Mouse (Mus musculus) right cerebral cortex, postnatal 4 days (tissue): ENCODE data around the gene Commd1.
A peak's percentile ranks its signal among the peaks of the same experiment; 100 is the strongest.

Source experiments
- DNase-seq: peaks from one replicate; pipeline ENCODE4 v3.0.0-alpha.2; 2022

Commd1 gene

GRCm38 (mm10) chr11:22883676-22884075 lies 98.5 kb downstream of the Commd1 start:
- no peak for DNase-seq

- DNase-seq: no peak
Measured at GRCm38 (mm10) chr11:22882926-22883325, 99.3 kb downstream of the Commd1 start.

- DNase-seq: no peak
Measured at GRCm38 (mm10) chr11:22880383-22881172, 101.6 kb downstream of the Commd1 start.

DNA sequence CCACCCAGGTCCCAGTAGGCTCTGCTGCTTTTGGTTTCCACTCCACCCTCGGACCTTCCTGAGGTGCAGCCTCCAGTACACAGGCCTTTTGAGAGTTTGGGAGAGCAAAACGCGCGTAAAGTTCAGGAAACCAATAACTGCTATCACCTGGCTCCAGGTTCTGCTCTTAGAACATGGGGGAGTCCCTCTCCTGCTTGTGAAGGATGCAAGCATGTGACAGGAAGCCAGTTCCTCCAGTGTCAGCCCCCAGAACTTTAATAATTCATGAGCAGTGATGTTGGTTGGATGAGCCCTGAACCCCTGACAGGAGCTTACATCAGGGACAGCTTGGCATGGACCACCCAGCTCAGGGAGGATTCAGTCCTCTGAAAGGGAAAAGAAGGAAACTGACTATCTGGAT lies 102.5 kb downstream of the Commd1 start:
- no peak for DNase-seq

DNA sequence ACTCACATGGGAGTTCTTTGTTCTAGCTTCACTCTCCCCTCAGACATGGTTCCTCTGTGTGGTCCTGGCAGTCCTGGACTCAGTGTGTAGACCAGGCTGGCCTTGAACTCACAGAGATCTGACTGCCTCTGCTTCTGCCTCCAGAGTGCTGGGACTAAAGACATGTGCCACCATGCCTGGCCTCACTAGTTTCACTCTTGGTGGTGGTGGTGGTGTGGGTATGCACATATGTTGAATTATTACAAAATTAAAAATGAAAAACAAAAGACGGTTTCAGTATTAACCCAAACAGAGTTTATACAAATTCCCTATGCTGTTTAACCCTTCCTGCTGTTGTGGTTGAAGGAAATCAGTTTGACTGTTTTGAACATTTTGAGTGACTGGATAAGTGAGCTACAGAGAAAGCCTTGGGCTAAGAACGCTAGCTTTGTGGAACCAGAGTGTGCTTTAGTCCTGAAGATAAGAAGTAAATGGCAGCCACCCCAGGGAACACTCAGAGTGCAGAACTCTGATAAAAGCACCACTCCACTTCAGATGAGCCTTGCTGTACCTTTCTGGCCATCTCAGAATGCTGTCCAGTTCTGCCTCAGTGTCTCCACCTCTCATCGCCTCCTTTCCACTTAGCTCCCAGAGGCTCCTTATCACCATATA lies 105.4 kb downstream of the Commd1 start:
- no peak for DNase-seq

DNA sequence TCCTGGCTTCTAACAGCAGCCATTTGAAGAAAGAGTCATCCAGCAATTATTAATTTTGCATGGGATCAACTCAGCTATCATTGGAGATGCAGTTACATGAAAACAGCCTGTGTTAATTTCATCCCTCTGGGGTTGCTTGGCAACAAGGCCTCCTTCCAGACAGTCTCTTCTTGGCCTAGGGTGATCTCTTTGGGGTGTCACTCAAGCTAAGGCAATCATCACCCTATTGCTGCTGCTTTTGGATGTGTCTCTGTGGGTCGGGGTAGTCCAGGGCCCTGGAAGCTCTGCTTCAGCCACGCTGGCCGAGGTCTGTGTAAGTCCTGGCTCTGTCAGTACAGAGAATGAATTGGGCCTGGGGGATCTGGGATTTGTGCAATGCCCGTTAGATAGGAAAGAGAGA lies 106.9 kb downstream of the Commd1 start:
- no peak for DNase-seq

GRCm38 (mm10) chr11:22874747-22875146 lies 107.4 kb downstream of the Commd1 start:
- DNase-seq: no peak

DNA sequence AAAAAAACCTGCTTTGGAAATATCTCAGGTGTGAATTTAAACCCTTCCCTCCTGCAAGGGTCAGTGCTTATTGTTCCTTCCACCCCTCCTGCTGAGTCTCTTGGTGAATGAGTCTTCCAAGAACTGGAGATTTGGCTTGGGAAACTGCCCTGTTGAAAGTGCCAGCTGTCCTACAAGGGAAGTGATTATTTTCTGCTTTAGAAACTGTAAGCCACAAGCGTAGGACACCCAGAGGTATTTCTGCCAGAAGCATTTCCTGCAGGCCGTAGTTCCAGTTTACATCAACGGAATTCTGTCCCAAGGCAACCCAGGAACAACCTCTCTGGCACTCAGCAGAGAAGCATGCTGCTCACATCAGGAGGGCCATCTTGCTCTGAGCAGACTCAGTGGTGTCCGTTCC lies 108.8 kb downstream of the Commd1 start:
- DNase-seq: no peak

GRCm38 (mm10) chr11:22872307-22872680 lies 109.9 kb downstream of the Commd1 start:
- DNase-seq: no peak

DNA sequence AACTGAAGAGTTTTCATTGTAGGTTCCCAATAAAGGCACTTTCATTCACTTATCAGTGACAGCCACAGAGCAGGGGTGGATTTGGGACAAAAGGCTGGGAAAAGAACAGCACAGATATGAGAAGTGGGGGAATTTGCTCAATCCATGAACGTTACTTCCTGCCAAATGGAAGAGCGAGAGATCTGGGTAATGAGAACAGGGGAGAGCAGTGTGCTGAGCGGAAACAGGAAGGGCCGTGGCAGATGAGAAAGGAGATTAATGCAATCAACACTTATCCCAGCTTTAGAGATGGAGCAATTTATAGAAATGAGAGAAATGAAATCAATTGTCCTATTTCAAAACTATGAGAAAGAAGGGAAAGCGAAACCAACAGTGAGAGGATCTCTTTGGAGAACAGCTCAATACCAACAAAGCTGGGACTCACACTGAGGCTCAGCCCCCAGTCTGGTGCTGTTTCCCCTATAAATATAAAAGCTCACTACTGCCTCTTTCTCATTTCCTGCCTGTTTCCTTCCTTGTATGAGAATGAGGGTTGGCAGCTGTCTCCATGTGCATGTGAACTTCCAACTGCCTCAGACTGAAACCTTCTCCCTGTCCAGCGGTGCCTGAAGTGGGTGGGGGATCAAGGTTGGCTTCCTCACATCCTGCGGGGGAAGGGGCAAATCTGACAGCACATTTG lies 110.4 kb downstream of the Commd1 start:
- DNase-seq: no peak

- DNase-seq: no peak
Measured at GRCm38 (mm10) chr11:22868582-22868981, 113.6 kb downstream of the Commd1 start.

DNA sequence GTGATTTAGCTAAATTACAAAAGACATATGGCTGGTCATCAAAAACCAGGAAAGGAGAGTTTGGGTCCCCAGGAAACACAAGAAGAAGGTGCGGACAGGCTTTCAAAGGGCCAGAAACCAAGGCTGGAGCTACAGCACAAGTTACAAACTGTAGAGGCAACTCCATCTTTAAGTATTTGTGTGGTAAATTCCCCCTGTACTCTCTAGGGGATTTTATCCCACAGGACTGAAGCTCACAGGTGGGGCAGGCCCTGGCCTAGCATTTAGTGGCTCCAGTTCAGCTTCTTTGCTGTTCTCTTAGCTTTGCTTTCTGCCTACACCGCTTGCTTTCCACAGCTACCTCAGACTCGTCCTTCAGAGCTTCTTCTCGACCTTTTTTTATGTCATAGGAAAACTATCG lies 114.5 kb downstream of the Commd1 start:
- DNase-seq: no peak

DNA sequence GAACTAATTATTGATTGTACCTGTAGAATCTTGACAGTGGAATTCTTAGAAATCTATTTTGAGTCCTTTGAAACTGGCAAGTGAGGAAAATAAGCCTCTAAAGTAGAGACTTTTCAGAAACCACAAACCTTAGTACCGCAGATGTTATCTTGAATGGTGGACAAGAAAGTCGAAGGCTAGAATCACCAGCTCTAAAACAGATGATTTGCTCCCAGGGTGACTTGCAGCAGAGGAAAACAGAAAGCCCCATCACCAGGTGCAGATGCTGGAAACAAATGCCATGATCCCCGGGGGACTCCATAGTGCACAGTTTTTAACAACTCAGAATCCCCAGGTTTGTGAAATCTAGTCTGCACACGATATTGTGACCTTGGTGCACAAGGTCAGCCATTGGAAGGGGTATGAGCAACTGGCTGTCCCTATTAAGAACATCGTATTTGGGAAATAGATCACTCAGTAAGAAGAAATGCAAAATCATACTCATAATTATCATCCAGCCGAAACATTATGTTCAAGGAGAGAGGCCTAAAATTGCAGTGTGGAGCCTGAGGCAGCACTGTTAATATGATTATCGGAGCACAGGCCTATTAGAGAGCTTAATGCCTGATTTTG lies 116.4 kb downstream of the Commd1 start:
- DNase-seq: no peak

- no peak for DNase-seq
Measured at GRCm38 (mm10) chr11:22864305-22865060, 117.7 kb downstream of the Commd1 start.

GRCm38 (mm10) chr11:22863581-22863980 lies 118.6 kb downstream of the Commd1 start:
- DNase-seq: no peak

DNA sequence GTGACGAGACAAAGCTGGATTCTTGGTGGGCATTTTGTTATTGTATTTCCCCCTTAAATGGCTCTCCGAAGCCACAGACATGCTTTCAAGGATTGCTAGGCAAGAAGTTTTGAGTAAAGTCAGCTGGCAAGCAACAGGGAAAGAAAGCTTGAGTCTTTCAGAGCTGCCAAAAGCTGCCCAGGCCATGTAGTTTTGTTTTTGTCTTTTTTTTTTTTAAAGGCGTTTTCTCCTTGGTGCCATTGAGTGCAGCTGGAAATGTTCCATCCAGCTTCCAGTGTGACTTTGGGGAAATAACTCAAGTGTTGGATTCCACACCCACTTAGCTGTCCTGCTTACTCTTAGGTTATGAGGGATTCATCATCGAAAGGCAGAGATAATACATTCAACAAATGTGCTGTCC lies 120.9 kb downstream of the Commd1 start:
- DNase-seq: no peak

GRCm38 (mm10) chr11:22860335-22861227 lies 121.6 kb downstream of the Commd1 start, which contains the start of gene B3gnt2:
B3gnt2 (minus strand) TSS chr11:22860961.
- DNase-seq: peak; percentile 10

- peak; percentile 77 for DNase-seq
Measured at GRCm38 (mm10) chr11:22859633-22860334, 122.4 kb downstream of the Commd1 start.

- DNase-seq: peak; percentile 28
Measured at GRCm38 (mm10) chr11:22859301-22859632, 122.9 kb downstream of the Commd1 start.

DNA sequence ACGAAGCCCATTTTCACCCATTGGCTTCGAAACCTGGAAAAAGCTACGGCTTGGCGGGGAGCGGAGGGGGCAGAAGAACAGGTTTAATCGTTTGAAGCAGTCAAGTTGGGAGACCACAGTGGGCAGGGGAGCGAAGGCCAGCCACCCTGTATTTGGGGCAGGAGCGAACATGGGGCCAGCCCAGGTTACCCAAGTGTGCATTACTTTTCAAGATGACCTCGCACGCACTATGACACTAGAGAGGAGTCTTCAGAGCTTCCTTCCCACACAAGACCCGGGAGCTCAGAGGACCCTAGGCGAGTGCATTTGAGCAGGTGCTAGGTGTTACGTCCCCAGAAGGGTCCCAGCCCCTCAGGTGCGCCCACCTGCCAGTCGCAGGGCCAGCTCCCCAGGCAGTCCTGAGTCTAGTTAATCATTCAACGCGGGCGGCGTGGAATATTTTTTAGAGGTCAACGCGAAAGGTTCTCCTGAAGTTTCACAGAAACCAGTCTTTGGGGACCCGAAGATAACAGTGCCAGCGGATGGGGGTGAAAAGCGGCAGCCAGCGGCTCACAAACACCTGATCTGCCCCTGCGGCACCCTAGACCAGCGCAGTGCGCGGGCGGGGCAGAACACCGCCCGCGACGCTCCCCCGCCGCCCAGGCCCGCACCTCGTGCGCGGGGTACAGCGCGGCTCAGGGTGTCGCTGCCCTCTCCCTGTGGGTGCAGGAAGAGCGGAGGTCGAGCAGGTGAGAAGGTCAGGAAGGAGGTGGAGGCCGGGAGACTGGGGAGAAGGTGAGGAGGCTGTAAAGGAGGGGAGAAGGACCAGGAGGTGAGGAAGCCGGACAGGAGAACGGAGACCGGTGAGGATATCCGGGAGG lies 123.5 kb downstream of the Commd1 start:
- no peak for DNase-seq
